Mouse (Mus musculus) limb, embryonic 15.5 days (tissue): ENCODE measurements at regions not wholly inside any gene's neighbourhood (a gene's known extent, or its start where the extent isn't known, plus 50 kb on each side); places are given as distances from the start of the nearest gene placed in this dataset.

Experiments
- ATAC-seq: fragments of 200-750 bp; cut with Nextera tagmentation; 2 replicates; pipeline ENCODE4 v1.8.0; 2017; ENCODE audit warnings: low read depth, moderate TSS enrichment; ENCODE audit not compliant: insufficient number of reproducible peaks, low FRiP score, low TSS enrichment
- H3K27ac ChIP-seq: fragments of 300-500 bp; sonication (generic); 2 replicates; pipeline ENCODE4 v1.5.1; 2015; ENCODE audit warnings: moderate library complexity, mild to moderate bottlenecking, inconsistent platforms
- H3K27me3 ChIP-seq: fragments of 300-500 bp; sonication (generic); 2 replicates; pipeline ENCODE4 v1.6.1; 2015; ENCODE audit warnings: inconsistent platforms
- H3K36me3 ChIP-seq: fragments of 300-500 bp; sonication (generic); 2 replicates; pipeline ENCODE4 v1.6.1; 2015; ENCODE audit warnings: inconsistent platforms
- H3K4me1 ChIP-seq: fragments of 300-500 bp; sonication (generic); 2 replicates; pipeline ENCODE4 v1.6.1; 2015; ENCODE audit warnings: inconsistent platforms
- H3K4me2 ChIP-seq: fragments of 300-500 bp; sonication (generic); 2 replicates; pipeline ENCODE4 v1.6.1; 2015; ENCODE audit warnings: mild to moderate bottlenecking, inconsistent platforms
- H3K4me3 ChIP-seq: fragments of 300-500 bp; sonication (generic); 2 replicates; pipeline ENCODE4 v1.5.1; 2015; ENCODE audit warnings: mild to moderate bottlenecking, inconsistent platforms
- H3K9ac ChIP-seq: fragments of 300-500 bp; sonication (generic); 2 replicates; pipeline ENCODE4 v1.6.1; 2015; ENCODE audit warnings: inconsistent platforms
- H3K9me3 ChIP-seq: fragments of 300-500 bp; sonication (generic); 2 replicates; pipeline ENCODE4 v1.6.1; 2016; ENCODE audit warnings: inconsistent platforms
- WGBS: fragments of 180-500 bp; shearing (Covaris S2); methylation state at CpG from one replicate; pipeline ENCODE4 v1.1.7; 2015; 5-methylcytosine and 5-hydroxymethylcytosine counted together

- Histone ChIP-seq H3K9me3 (no peaks in the 10 kb centered on the region), H3K27me3 (no peaks in the 10 kb centered on the region), H3K4me1 (no peaks in the 10 kb centered on the region), H3K9ac (no peak overlapping the region), H3K27ac (no peak overlapping the region), H3K4me2 (no peak overlapping the region), H3K36me3 (no peaks in the 10 kb centered on the region), H3K4me3 (no peak overlapping the region)
- no peak for ATAC-seq
- WGBS, result 80% methylated on average over 4 of the region's 4 CpGs
Measured at GRCm38 (mm10) chr1:98192671-98193070, 97.2 kb upstream of the Pam start.

- no peak for ATAC-seq
- no peaks in the 10 kb centered on the region for H3K36me3 ChIP-seq
- H3K9me3 ChIP-seq, result no peaks in the 10 kb centered on the region
- no peak overlapping the region for H3K4me2 ChIP-seq
- no peaks in the 10 kb centered on the region for H3K27me3 ChIP-seq
- 74% methylated on average over 8 of the region's 8 CpGs for WGBS
- no peak overlapping the region for H3K9ac ChIP-seq
- no peak overlapping the region for H3K27ac ChIP-seq
- H3K4me3 ChIP-seq, result no peak overlapping the region
- H3K4me1 ChIP-seq, result no peaks in the 10 kb centered on the region
Measured at GRCm38 (mm10) chr1:98192044-98192484, 96.6 kb upstream of the Pam start.

GRCm38 (mm10) chr1:98191331-98191730 is 95.9 kb upstream of the Pam start:
- Histone ChIP-seq H3K4me3 (no peak overlapping the region), H3K27ac (no peak overlapping the region), H3K27me3 (no peaks in the 10 kb centered on the region), H3K36me3 (no peaks in the 10 kb centered on the region), H3K4me2 (no peak overlapping the region), H3K9ac (no peak overlapping the region), H3K4me1 (no peaks in the 10 kb centered on the region), H3K9me3 (no peaks in the 10 kb centered on the region)
- ATAC-seq, result no peak
- WGBS, result 45% methylated on average over 2 of the region's 2 CpGs

GRCm38 (mm10) chr1:98190741-98191140 is 95.3 kb upstream of the Pam start:
- Histone ChIP-seq H3K27me3 (no peaks in the 10 kb centered on the region), H3K4me2 (no peak overlapping the region), H3K4me1 (no peaks in the 10 kb centered on the region), H3K9me3 (no peaks in the 10 kb centered on the region), H3K27ac (no peak overlapping the region), H3K4me3 (no peak overlapping the region), H3K9ac (no peak overlapping the region), H3K36me3 (no peaks in the 10 kb centered on the region)
- 50% methylated on average over 6 of the region's 6 CpGs for whole genome bisulfite sequencing
- no peak for ATAC-seq

- Histone ChIP-seq H3K4me2 (no peak overlapping the region), H3K27ac (no peak overlapping the region), H3K4me1 (no peaks in the 10 kb centered on the region), H3K27me3 (no peaks in the 10 kb centered on the region), H3K36me3 (no peaks in the 10 kb centered on the region), H3K4me3 (no peak overlapping the region), H3K9ac (no peak overlapping the region), H3K9me3 (no peaks in the 10 kb centered on the region)
- ATAC-seq, result no peak
- WGBS, result 32% methylated on average over 6 of the region's 6 CpGs
Measured at GRCm38 (mm10) chr1:98189991-98190471, 94.6 kb upstream of the Pam start.

- no peaks in the 10 kb centered on the region for H3K36me3 ChIP-seq
- no peaks in the 10 kb centered on the region for H3K27me3 ChIP-seq
- H3K4me1 ChIP-seq, result no peaks in the 10 kb centered on the region
- H3K9ac ChIP-seq, result no peak overlapping the region
- no peak overlapping the region for H3K4me3 ChIP-seq
- H3K27ac ChIP-seq, result no peak overlapping the region
- no peak overlapping the region for H3K4me2 ChIP-seq
- 51% methylated on average over 6 of the region's 6 CpGs for WGBS
- H3K9me3 ChIP-seq, result no peaks in the 10 kb centered on the region
- no peak for ATAC-seq
Measured at GRCm38 (mm10) chr1:98180372-98180771, 84.9 kb upstream of the Pam start.

- H3K27ac ChIP-seq, result no peak overlapping the region
- H3K4me1 ChIP-seq, result no peaks in the 10 kb centered on the region
- H3K27me3 ChIP-seq, result no peaks in the 10 kb centered on the region
- no peaks in the 10 kb centered on the region for H3K9me3 ChIP-seq
- no peak for ATAC-seq
- 36% methylated on average over 1 of the region's 1 CpGs for WGBS
- no peak overlapping the region for H3K4me3 ChIP-seq
- H3K9ac ChIP-seq, result no peak overlapping the region
- H3K36me3 ChIP-seq, result no peaks in the 10 kb centered on the region
- no peak overlapping the region for H3K4me2 ChIP-seq
Measured at GRCm38 (mm10) chr1:98179030-98179429, 83.6 kb upstream of the Pam start.

- no peaks in the 10 kb centered on the region for H3K36me3 ChIP-seq
- H3K9me3 ChIP-seq, result no peaks in the 10 kb centered on the region
- 52% methylated on average over 4 of the region's 4 CpGs for WGBS
- no peak overlapping the region for H3K9ac ChIP-seq
- 0 out of 2 replicates have a peak overlapping the region, but pooled peaks have one; percentile 35 for H3K27ac ChIP-seq
- H3K27me3 ChIP-seq, result no peaks in the 10 kb centered on the region
- H3K4me1 ChIP-seq, result no peaks in the 10 kb centered on the region
- no peak for ATAC-seq
- H3K4me2 ChIP-seq, result no peak overlapping the region
- H3K4me3 ChIP-seq, result no peak overlapping the region
Measured at GRCm38 (mm10) chr1:98174811-98175132, 79.3 kb upstream of the Pam start.

GRCm38 (mm10) chr1:98173907-98174810 is 78.7 kb upstream of the Pam start:
- H3K4me3 ChIP-seq, result no peak overlapping the region
- H3K9ac ChIP-seq, result no peak overlapping the region
- 0 out of 2 replicates have a peak overlapping the region, but pooled peaks have one; percentile 35 for H3K27ac ChIP-seq
- 52% methylated on average over 11 of the region's 11 CpGs for WGBS
- H3K4me1 ChIP-seq, result no peaks in the 10 kb centered on the region
- H3K36me3 ChIP-seq, result no peaks in the 10 kb centered on the region
- no peaks in the 10 kb centered on the region for H3K27me3 ChIP-seq
- H3K4me2 ChIP-seq, result no peak overlapping the region
- ATAC-seq, result no peak
- no peaks in the 10 kb centered on the region for H3K9me3 ChIP-seq

GRCm38 (mm10) chr1:98173431-98173830 is 78.0 kb upstream of the Pam start:
- WGBS, result 79% methylated on average over 2 of the region's 2 CpGs
- no peak for ATAC-seq
- Histone ChIP-seq H3K27me3 (no peaks in the 10 kb centered on the region), H3K4me2 (no peak overlapping the region), H3K9me3 (no peaks in the 10 kb centered on the region), H3K4me3 (no peak overlapping the region), H3K27ac (no peak overlapping the region), H3K9ac (no peak overlapping the region), H3K36me3 (no peaks in the 10 kb centered on the region), H3K4me1 (no peaks in the 10 kb centered on the region)

- Histone ChIP-seq H3K9ac (no peak overlapping the region), H3K36me3 (no peaks in the 10 kb centered on the region), H3K27ac (no peak overlapping the region), H3K4me3 (no peak overlapping the region), H3K9me3 (no peaks in the 10 kb centered on the region), H3K4me2 (no peak overlapping the region), H3K4me1 (no peaks in the 10 kb centered on the region), H3K27me3 (no peaks in the 10 kb centered on the region)
- no peak for ATAC-seq
- 83% methylated on average over 2 of the region's 2 CpGs for WGBS
Measured at GRCm38 (mm10) chr1:98171291-98171690, 75.8 kb upstream of the Pam start.

- no peak overlapping the region for H3K4me3 ChIP-seq
- no peaks in the 10 kb centered on the region for H3K4me1 ChIP-seq
- H3K9me3 ChIP-seq, result no peaks in the 10 kb centered on the region
- no peak overlapping the region for H3K4me2 ChIP-seq
- no peak for ATAC-seq
- no peaks in the 10 kb centered on the region for H3K27me3 ChIP-seq
- H3K27ac ChIP-seq, result no peak overlapping the region
- H3K36me3 ChIP-seq, result no peaks in the 10 kb centered on the region
- no peak overlapping the region for H3K9ac ChIP-seq
Measured at GRCm38 (mm10) chr1:98169352-98169751, 73.9 kb upstream of the Pam start.
